8 mouse cellular contexts compared by ENCODE assay signal in genomic region chr3:116748391-116749170, GRCm38 (mm10). TPM values are rescaled to one million over a fixed set of nuclear protein-coding genes. Genes with fewer than 3 reads are reported as not detected.
DNase-seq lines count a peak whose midpoint lies in the region; ATAC-seq and TF ChIP-seq lines count a peak whose summit lies in the region.
"Had no signal": no experiment of that assay in that cellular context is flagged by ENCODE, and none has a peak within 500 bp of the region (broad histone marks: within the 10 kb centered on the region; RNA-seq: fewer than 3 reads in every experiment).

No protein-coding gene starts in this region.

- TF ChIP-seq POLR2A in testis, adult 2 months (IDR thresholded peaks at IDR 0.05; ENCODE audit: control insufficient read depth, low read depth, low read length) = no peak

- ATAC-seq in forebrain, embryonic 13.5 days = peak; percentile 48; the same call in 1 of the 2 replicates
- peak; percentile 56; the same call in 1 of the 2 replicates for ATAC-seq in kidney, embryonic 15.5 days (replicated peaks; ENCODE audit: low FRiP score)

- no peak overlapping the region for H3K9ac ChIP-seq in forebrain, embryonic 13.5 days
- H3K9ac ChIP-seq in kidney, embryonic 15.5 days = no peak overlapping the region
- H3K9ac ChIP-seq: heart, embryonic 15.5 days had no signal

- H3K27ac ChIP-seq in testis, adult 2 months (ENCODE audit: control insufficient read depth, insufficient read depth, low read depth, low read length) = no peak overlapping the region
- no peak overlapping the region for H3K27ac ChIP-seq in forebrain, embryonic 13.5 days
- no peak overlapping the region for H3K27ac ChIP-seq in kidney, embryonic 15.5 days
- H3K27ac ChIP-seq: heart, embryonic 15.5 days had no signal

- H3K4me1 ChIP-seq in testis, adult 2 months (ENCODE audit: control insufficient read depth, insufficient read depth, low read length) = no peaks in the 10 kb centered on the region
- no peaks in the 10 kb centered on the region for H3K4me1 ChIP-seq in forebrain, embryonic 13.5 days
- no peaks in the 10 kb centered on the region for H3K4me1 ChIP-seq in kidney, embryonic 15.5 days
- H3K4me1 ChIP-seq: heart, embryonic 15.5 days had no signal

- 58% methylated on average over 8 of the region's 8 CpGs for WGBS in forebrain, embryonic 13.5 days
- WGBS in kidney, embryonic 15.5 days = 57% methylated on average over 8 of the region's 8 CpGs

- H3K36me3 ChIP-seq in testis, adult 2 months (ENCODE audit: control insufficient read depth, insufficient read depth, low read length) = no peaks in the 10 kb centered on the region
- H3K36me3 ChIP-seq in forebrain, embryonic 13.5 days (ENCODE audit: poor library complexity, severe bottlenecking) = peaks cover 33% of the 10 kb centered on the region
- H3K36me3 ChIP-seq in kidney, embryonic 15.5 days = peaks cover 46% of the 10 kb centered on the region

- no peak for DNase-seq in testis, postnatal 14 days (ENCODE audit: low spot score)
- DNase-seq in adrenal gland, postnatal 36 days = peak; percentile 12 to 17
- peak; percentile 16 for DNase-seq in lung, postnatal 25 days (ENCODE audit: low spot score)
- DNase-seq in spleen, postnatal 10 days (ENCODE audit: low spot score in 2 of 2) = peak; percentile 35 to 65

- TF ChIP-seq CTCF in testis, adult 2 months (IDR thresholded peaks at IDR 0.05; ENCODE audit: control insufficient read depth, insufficient read depth, insufficient replicate concordance, low read depth, low read length) = peak; percentile 25; the same call in 1 of the 2 replicates

- no peaks in the 10 kb centered on the region for H3K27me3 ChIP-seq in testis, adult 2 months (ENCODE audit: control insufficient read depth, insufficient read depth, low read length)
- H3K27me3 ChIP-seq in forebrain, embryonic 13.5 days = no peaks in the 10 kb centered on the region
- H3K27me3 ChIP-seq in kidney, embryonic 15.5 days = no peaks in the 10 kb centered on the region
- H3K27me3 ChIP-seq: heart, embryonic 15.5 days had no signal

- no peak overlapping the region for H3K4me3 ChIP-seq in testis, adult 2 months (ENCODE audit: control insufficient read depth, low read depth, low read length)
- H3K4me3 ChIP-seq in forebrain, embryonic 13.5 days = no peak overlapping the region
- H3K4me3 ChIP-seq in kidney, embryonic 15.5 days (replicated peaks) = no peak overlapping the region
- H3K4me3 ChIP-seq: heart, embryonic 15.5 days had no signal

- H3K9me3 ChIP-seq in forebrain, embryonic 13.5 days (replicated peaks) = no peaks in the 10 kb centered on the region
- no peaks in the 10 kb centered on the region for H3K9me3 ChIP-seq in kidney, embryonic 15.5 days (replicated peaks)
- H3K9me3 ChIP-seq: heart, embryonic 15.5 days had no signal

- H3K4me2 ChIP-seq in forebrain, embryonic 13.5 days = no peak overlapping the region
- H3K4me2 ChIP-seq in kidney, embryonic 15.5 days = no peak overlapping the region
- H3K4me2 ChIP-seq: heart, embryonic 15.5 days had no signal

RNA-seq across cellular contexts. Expression of gene Slc35a3, which starts 36.0 kb away (rescaled TPM):
- 19.5 and 20.1 TPM in 2 replicates for polyA plus RNA-seq in testis, adult 2 months (2012; rRNA removed)
- total RNA-seq in adrenal gland, postnatal 36 days (2021) = 10 to 100 TPM; 23.1 to 33.5 TPM
- polyA plus RNA-seq in forebrain, embryonic 13.5 days (2015; fragmentation: Nextera tagmentation; extraction: Ambion mirVana) = 5.3 and 6.0 TPM in 2 replicates
- polyA plus RNA-seq in kidney, embryonic 15.5 days (2015; fragmentation: Nextera tagmentation; extraction: Ambion mirVana) = 15.9 and 16.4 TPM in 2 replicates

RNA-seq across cellular contexts. Expression of gene Agl, which starts 59.4 kb away (rescaled TPM):
- polyA plus RNA-seq in testis, adult 2 months (2012; rRNA removed) = 2.8 and 3.2 TPM in 2 replicates
- total RNA-seq in adrenal gland, postnatal 36 days (2021) = 10 to 100 TPM; 55.7 to 56.5 TPM
- polyA plus RNA-seq in forebrain, embryonic 13.5 days (2015; fragmentation: Nextera tagmentation; extraction: Ambion mirVana) = 12.7 and 13.8 TPM in 2 replicates
- 20.6 and 21.3 TPM in 2 replicates for polyA plus RNA-seq in kidney, embryonic 15.5 days (2015; fragmentation: Nextera tagmentation; extraction: Ambion mirVana)
